Mouse (Mus musculus): ENCODE results near the gene Cluap1.

DNA sequence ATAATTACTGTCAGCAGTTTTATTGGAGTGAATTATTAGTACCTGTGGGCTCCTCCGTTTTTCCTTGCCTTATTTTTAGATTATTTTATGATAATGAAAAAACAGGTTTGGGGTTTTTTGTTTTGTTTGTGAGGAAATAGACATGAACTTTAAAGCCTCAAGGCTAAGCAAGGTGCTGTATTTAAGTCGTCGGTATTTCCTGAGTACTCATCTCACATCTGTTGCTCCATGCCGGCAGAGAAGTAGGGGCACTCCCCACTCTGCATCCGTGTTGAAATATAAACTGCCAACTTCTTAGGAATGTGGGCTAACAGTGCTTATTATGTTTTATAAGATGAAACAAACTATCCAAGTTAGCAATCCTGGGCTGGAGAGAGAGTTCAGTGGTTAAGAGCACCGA is 12.6 kb upstream of the Cluap1 start:
- TF ChIP-seq TAL1 (IDR thresholded peaks at IDR 0.05; ENCODE audit: low read length): no peak
- TF ChIP-seq GATA1 (IDR thresholded peaks at IDR 0.05; ENCODE audit: low read length): no peak
